Mouse (Mus musculus) erythroblast, adult 5-6 weeks (primary cell): ENCODE data around the gene Vps33a. TPM values are rescaled to one million over a fixed set of nuclear protein-coding genes. Genes with fewer than 3 reads are reported as not detected.

Experiments used
- ATAC-seq: replicated peaks from 2 replicates; pipeline ENCODE4 v1.8.0; 2016; ENCODE audit warnings: moderate number of reproducible peaks, mild to moderate bottlenecking, moderate TSS enrichment, inconsistent platforms; ENCODE audit not compliant: poor library complexity, low FRiP score, severe bottlenecking
- total RNA-seq, 2 experiments: library from RNA; stranded (forward) in 1 of 2; stranded (reverse) in 1 of 2; fragments of 150-400 nt in 1 of 2; fragments of 200-764, 138-1000 nt in 1 of 2; gene quantifications; 2 replicates each; pipeline versions ENCODE4 v1.2.3 to v1.2.4; 2015 to 2017; ENCODE audit warnings: low replicate concordance in 2 of 2

Vps33a gene
- 7.7 and 11.5 TPM in 2 replicates for total RNA-seq (2015; ENCODE audit: low replicate concordance)
- total RNA-seq (2017; ENCODE audit: low replicate concordance), result 6.3 and 9.5 TPM in 2 replicates

DNA sequence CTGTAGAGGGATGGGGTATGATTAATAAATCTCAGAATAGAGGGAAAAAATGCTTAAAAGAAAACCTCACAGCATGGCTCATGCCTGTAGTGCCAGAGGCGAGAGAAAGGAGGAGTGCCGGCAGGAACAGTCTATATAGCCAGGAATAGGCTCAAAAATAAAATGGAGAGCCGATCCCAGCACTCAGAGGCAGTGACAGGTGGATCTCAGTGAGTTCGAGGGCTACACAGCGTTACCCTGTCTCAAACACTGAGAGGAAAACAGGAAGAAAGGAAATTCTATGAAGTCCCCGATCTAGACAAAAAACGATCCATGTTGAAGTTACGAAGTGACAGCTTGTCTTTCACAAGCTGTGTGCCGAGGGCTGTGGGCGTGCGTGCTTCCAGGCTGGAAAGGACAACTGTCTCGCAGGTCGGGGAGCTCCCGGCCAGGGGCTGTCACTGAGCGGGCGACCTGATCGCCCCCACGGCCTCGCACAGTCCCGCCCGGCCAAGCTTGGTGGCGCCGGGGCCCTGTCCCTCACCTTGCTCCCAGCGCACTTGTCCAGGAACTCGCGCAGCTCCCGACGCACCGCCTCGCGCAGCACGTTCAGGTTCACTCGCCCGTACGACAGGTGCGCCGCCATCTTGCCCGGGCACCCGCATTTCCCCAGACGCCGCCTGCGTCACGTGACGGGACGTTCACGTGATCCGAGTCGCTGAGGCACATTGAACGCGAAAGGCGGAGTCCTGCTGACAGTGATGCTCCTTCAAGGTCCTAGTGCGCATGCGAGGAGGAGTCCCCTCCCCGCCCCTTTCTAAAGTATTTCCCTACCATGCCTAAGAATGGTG, at the start of gene Vps33a:
TSS of gene Vps33a (minus strand) at position 682 of the 830 bp plus-strand sequence.
- ATAC-seq, result peak; percentile 99

DNA sequence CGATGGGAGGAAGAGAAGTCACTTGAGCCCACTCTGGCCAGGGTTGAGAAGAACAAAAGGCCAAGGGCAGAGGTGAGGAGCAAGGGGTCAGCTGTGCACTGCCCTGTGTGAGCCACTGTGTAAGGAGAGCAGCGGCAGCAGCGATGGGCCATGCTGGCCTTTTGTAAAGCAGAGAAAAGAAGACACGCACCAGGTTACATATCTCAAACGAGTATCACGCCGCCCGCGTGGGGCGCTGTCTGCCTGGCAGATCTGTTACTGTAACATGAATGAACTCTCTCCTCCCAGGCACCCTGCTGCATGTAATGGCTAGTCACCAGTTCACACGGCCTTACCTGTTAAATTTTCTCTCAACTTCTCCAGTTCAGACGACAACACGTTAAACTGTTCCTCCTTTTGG, 49.6 kb upstream of the Vps33a start:
- no peak for ATAC-seq

DNA sequence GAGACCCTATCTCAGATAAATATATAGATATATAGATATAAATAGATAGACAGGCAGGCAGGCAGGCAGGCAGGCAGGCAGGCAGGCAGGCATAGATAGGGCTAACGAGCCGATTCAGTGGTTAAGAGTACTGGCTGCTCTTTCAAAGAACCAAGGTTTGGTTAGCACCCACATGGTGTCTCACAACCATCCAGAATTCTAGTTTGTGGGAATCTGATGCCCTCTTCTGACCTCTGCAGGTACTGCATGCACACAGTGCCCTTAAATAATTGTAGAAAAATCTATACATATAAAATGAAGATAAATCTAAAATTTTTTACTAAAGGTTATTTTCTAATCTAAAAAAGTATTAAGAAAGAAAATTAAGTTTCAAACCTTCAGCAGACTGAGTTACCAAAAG, 45.7 kb upstream of the Vps33a start:
- no peak for ATAC-seq

DNA sequence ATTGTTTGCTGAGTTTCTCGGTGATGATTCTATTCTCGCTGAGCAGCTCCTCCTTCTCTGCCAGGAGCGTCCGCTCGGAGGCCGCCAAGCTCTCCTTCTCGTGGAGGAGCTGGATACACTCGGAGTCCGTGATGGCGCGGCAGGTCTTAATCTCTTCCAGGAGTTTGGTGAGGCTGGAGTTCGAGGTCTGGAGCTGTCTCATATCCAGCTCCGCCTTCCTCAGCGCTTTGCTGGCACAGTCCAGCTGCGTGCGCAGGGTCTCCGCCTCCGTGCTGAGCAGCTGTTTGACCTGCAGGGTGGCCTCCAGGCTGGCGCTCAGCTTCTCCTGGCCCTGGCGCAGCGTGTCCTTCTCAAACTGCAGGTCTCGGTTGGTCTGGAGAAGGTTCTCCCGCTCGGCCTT, 41.4 kb upstream of the Vps33a start:
- ATAC-seq, result 0 out of 2 replicates have a peak, but pooled peaks have one; percentile 12

DNA sequence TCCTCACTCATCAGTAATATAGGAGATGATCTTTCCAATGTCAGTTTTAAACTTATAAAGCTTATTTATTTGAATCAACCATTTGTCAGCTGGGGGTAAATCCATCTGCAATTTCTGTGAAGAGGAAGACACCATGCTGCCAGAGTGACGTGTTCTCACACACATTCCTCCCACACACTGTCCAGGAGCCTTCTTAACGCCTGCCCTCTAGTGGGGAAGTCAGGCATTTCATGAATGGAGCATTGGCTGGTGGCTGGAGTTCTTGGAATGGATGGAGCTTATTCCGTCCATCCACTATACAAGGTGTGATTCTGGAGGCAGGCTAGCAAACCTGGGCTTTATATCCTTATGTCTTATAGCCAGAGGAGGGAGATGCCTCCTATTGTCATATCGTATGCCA, 37.0 kb upstream of the Vps33a start:
- peak; percentile 83 for ATAC-seq

DNA sequence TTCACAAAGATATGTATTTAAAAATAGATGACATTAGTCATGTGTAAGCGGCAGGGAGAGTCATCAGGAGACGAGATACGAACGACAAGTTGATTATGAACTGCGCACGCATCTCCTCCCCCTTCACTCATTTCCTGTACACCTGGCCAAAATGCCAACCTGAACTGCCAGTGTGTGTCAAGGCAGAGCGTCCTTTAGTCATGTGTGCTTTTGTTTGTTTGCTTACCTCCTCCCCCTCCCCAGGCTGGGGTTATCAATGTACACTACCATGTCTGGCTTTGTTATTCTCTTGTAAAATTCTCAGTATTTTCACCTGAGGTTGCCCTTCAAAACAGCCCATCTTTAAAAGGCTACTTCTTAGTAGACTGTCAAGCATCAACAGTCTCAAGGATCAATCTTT, 36.6 kb upstream of the Vps33a start:
- no peak for ATAC-seq

DNA sequence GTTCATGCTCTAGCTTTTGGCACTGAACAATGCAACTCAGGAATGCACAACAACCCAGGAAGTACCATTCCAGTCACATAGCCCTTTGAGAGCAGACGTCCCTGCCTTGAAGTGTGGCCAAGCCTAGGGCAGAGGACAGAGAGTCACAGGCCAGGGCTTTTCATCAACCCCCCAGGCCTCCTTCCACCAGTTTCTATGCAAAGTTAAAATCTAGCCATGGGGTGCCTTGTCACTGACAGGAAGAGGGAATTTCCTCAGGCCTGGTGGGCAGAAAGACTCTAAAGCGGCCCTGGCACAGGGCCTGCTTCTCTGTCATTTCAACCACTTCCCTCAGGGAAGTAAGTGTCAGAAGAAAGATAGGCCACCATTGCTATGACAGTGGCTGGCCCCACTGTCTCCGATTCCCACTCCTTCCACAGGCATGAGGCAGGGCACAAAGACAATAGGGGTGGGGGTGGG, 34.4 kb upstream of the Vps33a start:
- ATAC-seq, result no peak

DNA sequence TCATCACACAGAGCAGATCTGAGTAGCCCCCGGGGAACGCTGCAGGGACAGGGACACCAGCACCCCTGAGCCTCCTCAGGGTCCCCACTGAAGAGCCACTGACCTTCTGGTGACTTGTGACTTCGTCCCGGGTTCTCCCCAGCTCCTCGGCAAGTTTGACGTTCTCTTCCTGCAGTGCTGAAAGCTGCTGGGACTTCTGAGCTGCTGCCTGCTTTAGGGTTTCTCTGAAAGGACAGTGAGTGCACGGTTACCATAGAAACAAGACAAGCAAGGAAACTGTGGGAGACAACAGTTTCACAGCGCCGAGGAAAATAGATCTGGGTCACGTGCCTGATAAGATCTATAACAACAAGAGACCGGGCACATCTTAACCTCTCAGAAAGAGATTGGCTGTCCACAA, 30.7 kb upstream of the Vps33a start:
- no peak for ATAC-seq

DNA sequence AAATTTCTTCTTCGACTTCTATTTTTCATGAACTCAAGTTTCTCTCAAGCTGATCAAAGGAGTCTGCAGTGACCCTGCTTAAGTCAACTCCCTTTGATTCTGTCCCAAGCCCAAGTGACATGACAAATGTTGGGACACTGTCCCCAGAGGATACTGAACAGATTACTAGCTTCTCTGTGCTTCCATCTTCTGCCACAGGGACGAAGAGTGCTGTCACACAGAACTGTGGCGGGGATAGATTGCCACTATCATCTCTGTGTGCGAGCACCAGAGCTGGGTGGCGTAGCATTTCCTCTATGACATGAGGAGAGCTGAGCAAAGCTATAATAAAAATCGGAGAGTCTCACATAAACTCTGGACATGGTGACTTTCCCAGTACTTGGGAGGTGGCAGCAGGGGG, 29.3 kb upstream of the Vps33a start:
- no peak for ATAC-seq

DNA sequence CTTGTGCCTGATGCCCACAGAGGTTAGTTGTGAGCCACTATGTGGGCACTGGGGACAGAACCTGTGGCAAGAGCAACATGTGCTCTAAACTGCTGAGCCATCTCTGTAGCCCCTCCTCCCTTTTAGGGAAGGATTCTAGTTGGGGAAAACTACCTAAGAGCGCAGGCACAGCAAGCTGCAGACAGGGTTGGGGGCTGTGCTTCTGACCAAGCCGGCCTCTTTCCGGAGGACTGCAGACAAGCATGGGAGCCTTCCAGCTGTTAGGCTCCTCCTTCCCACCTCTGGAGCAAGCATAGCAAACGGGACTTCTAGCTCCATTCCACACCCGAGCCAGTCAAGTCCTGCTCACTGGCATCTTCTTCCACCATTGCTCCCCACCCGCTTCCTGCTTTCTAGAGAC, 26.5 kb upstream of the Vps33a start:
- ATAC-seq, result no peak

DNA sequence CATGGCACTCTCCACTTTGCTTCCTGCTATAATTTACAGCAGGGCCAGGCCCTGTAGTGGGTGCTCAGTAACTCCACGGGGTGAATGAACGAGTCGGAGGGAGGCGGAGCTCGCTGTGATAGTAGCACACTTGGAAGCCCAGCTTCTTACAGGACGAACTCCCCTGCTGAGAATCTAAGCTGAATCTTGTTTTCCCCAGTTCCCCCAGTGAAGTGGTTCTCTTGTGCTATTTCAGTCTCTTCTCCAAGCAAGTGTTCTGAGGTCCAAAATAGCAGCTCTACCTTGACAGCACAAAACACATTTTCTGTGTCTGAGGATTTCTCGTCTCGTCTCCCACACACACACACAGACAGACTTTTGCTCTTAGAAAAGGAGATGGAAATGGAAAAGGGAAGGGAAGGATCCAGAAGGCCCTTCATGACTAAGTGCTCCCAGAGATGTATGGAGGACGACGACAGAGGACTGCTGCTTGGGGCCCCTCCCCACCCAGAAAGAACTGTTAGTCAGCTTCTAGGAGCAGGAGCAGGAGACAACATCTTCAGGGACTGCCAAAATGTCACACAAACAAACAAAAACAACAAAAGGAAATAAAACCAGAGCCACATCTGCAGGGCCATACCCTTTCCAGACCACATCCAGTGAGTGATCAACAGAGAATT, 20.9 kb upstream of the Vps33a start:
- ATAC-seq, result no peak

DNA sequence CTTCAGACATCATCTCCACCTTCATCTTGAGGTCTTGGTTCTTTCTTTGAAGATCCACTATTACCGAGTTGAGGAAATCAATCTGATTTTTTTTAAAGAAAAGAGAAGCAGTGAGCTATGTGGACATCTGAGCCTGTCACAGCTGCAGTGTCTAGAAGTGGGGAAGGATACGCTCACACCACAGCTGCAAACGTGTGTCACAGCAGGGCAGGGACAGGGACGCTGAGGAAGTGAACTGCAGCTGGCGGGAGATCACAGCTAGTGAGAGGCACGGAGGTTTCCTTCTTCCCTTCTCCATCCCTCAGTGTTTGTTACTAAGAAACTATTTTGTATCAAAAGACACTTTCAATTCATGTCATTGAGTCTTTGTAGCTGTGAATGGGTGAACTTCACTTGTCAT, 7.2 kb upstream of the Vps33a start:
- ATAC-seq, result no peak

DNA sequence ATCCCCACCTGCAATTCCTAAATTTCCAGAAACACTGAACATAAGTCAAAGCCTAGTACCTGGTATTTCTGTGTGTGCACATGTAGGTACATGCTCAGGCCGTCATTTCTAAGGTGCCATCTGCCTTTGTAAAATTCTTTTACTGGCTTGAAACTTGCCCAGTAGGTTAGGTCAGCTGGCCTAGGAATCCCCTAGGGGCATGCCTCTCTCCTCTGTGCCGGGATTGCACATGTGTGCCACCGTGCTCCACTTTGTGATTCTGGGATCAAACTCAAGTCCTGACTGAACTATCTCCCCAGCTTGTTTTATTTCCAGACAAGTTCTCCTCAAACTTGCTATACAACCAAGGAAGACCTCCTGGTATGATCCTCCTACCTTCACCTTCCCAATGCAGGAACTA, 3.9 kb upstream of the Vps33a start:
- ATAC-seq, result no peak

DNA sequence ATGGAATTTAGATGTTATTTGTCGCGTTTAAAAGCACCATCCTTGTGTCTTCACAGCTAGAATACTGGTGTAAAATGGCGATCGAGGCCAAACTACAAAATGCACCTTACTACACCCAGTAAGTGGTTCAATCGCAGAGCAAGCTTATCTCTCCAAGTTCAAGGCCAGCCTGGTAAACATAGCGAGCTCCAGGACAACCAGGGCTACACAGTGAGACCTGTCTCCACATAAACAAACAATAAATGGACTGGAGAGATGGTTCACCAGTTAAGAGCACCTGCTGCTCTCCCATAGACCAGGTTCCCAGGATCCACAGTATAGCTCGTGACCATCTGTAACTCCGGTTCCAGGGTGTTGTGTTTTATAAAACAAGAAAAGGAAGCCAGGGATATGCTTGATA, 524 bp upstream of the Vps33a start:
- no peak for ATAC-seq

DNA sequence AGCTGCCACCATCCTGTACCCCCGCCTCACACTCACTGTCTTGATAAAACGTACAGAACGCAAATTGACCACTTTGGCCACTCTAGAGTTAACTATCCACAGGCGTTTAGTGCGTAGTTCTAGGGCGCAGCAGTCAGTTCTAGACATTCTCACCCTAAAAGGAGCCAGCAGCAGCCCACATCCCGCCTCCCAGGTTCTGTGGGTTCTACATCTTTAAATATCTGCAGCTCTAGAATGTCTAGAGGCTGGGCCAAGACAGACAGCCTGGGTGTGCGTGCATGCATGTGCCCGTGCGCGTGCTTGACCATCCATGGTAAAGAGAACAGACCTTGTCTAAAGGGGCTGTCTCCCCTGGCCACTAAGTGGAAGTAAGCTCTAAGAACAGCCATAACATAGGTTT, 11.7 kb downstream of the Vps33a start:
- ATAC-seq, result no peak

DNA sequence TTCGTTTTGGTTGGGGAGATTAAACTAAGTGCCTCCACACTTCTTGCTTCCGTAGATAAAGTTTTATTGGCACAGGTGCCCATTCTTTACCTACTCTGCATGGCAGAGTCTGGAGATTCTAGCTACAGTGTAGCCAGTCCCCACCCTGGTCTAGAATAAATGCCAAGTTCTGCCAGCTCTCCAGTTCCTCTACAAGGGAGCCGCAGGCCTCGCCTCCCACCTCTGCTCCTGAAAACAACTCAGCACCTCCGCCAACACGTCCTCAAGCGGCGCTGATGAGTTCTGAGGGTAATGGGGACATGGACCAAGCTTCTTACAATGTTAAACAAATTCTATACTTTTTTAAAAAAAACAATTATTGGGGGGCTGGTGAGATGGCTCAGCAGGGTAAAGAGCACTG, 13.2 kb downstream of the Vps33a start:
- no peak for ATAC-seq

DNA sequence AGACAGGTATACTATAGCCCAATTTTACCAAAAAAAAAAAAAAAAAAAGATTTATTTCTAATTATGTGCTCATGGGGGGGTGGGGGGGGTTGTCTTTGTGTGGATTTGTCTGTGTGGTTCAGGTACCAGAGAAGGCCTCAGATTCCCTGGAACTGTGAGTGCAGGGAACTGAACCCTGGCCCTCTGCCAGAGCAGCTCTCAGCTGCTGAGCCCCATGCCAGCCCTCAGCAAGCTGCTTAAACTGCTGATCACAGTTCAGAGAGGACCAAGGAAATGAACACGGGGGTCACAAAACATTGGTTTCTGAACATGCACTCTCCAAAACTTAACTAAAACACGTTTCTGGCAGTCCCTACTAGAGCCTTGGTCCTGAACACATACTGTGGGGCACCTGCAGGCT, 16.4 kb downstream of the Vps33a start:
- no peak for ATAC-seq

DNA sequence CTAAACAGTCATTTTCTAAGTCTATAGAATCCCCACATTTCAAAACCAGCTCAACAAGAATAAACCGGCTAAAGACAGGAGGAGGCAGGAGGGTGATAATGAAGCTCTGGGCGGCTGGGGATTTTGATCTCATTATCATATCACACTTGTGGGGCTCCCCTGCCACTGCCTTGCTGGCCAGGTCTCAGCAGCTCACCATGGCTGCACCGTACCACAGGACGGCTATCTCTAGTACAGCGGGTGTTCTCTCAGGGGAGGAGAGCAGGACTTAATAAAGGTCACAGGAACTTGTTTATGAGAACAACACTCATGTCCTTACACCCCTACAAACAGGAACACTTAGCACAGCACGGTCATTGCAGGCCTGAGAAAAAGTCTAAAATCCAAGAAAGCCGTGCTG, 17.1 kb downstream of the Vps33a start:
- ATAC-seq, result peak; percentile 64; the same call in 1 of the 2 replicates

DNA sequence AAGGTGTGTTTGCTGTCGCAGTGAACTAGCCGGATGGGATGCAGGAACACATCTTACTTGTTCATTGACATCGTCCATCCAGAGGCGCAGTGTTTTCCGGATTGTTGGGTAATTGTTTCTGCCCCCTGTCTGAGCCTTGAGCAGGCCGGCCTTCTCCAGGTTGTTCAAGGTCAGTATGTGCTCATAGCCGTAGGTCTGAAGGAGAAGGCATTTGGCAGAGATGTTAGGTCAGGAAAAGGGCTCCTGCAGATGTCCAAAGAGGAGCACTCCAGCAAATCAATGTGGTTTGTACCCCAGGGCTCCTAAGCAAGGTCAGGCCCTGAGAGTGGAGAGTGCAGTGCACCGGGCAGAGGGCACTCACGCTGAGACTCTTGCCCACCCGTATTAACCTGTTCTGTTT, 39.0 kb downstream of the Vps33a start:
- no peak for ATAC-seq

DNA sequence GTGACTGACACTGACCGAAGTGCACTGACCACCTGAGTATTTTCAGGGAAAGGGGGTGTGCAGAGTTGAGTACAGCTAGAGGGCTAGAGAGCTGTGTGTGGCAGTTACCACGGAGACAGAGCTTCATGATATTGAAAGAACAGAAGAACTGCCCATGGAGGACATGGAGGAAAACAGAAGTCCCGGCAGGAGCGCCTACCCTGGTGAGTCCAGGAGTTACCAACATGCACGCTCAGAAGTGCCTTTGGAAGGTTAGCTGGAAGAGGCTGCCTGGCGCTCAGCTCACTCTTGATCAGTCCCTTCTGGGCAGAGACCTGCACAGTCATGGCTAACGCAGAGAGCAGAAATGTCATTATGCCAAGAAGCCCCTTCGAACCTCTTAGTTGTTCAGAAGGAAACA, 42.8 kb downstream of the Vps33a start:
- ATAC-seq, result no peak

DNA sequence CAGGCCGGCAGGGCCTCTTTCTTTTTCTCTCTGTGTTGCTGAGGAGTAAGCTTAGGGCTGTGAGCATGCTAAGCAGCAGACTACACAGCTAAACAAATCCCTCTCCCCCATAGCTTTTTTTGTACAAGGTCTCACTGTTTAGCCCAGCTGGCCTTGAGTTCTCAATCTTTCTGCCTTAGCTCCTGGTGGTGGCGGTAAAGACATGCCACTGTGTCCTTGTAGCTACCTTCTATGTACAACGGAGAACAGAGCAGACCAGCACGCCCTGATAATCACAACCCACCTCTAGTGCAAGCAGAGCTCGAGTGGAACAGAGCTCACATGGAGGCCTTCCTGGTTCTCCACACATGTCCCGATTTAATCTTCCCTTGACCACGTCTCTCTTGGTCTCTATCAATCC, 44.2 kb downstream of the Vps33a start:
- ATAC-seq, result no peak
